Mouse (Mus musculus): ENCODE results near the gene 9130230L23Rik. TPM values are rescaled to one million over a fixed set of nuclear protein-coding genes. Genes with fewer than 3 reads are reported as not detected.

The 9130230L23Rik gene
- polyA plus RNA-seq, 1 experiment from 2014 or later, result 1.9 TPM

DNA sequence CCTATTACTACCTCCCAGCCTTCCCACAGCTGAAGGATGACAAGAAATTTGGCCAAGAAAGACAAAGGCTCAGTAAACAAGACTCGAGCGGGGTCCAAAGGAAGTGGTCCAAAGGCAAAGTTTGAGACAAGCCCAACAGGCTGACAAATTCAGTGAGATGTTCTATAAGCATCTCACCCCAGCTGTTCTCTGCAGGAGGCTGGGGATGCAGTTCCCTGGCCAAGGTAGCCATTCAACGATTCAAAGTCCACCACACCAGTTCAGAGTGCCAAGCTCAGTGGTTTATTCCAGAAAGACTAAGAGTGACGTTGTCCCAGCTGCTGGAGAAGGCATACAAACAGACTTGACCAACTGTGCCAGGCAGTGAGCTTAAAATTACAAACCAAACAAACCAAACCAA, 73.9 kb downstream of the 9130230L23Rik start:
- Histone ChIP-seq H3K9me3 (replicated peaks; ENCODE audit: control insufficient read depth, low read length) (no peaks in the 10 kb centered on the region), H3K4me3 (replicated peaks; ENCODE audit: low read length) (no peak overlapping the region), H3K9ac (ENCODE audit: low read length) (no peak overlapping the region), H3K27ac (ENCODE audit: low read length) (no peak overlapping the region), H3K4me2 (ENCODE audit: low read depth, low read length) (no peak overlapping the region), H3K27me3 (ENCODE audit: control insufficient read depth, insufficient read depth, low read length) (no peaks in the 10 kb centered on the region), H3K4me1 (ENCODE audit: control insufficient read depth, insufficient read depth, low read length) (no peaks in the 10 kb centered on the region), H3K36me3 (ENCODE audit: control insufficient read depth, insufficient read depth, low read length) (no peaks in the 10 kb centered on the region)
- WGBS, result 59% methylated on average over 4 of the region's 4 CpGs
- no peak for ATAC-seq (ENCODE audit: insufficient read depth, low FRiP score)

Small RNA genes lying within 50 kb of the gene (microRNA-seq; reads per million reads assigned to microRNA genes)
- gene Gm25952, result not detected

Other genes starting within 250 kb of the 9130230L23Rik start
- 14.3 and 17.3 TPM in 2 replicates for gene N4bp2, start 240.8 kb downstream of the 9130230L23Rik start, polyA plus RNA-seq (2015; fragmentation: Nextera tagmentation; extraction: Ambion mirVana)
- 1.1 and 1.4 TPM in 2 replicates for gene Rhoh, start 143.1 kb downstream of the 9130230L23Rik start, polyA plus RNA-seq (2015; fragmentation: Nextera tagmentation; extraction: Ambion mirVana)
- gene Chrna9, start 69.4 kb downstream of the 9130230L23Rik start, polyA plus RNA-seq (2015; fragmentation: Nextera tagmentation; extraction: Ambion mirVana), result 0.43 TPM in 1 of 2 replicates, not detected in the other
- 79.1 and 84.6 TPM in 2 replicates for gene Rbm47, start 168.8 kb upstream of the 9130230L23Rik start, polyA plus RNA-seq (2015; fragmentation: Nextera tagmentation; extraction: Ambion mirVana)

Data from stomach, embryonic 16.5 days (tissue).